Mouse (Mus musculus): ENCODE data around the gene Hs3st2.

Gene Hs3st2

DNA sequence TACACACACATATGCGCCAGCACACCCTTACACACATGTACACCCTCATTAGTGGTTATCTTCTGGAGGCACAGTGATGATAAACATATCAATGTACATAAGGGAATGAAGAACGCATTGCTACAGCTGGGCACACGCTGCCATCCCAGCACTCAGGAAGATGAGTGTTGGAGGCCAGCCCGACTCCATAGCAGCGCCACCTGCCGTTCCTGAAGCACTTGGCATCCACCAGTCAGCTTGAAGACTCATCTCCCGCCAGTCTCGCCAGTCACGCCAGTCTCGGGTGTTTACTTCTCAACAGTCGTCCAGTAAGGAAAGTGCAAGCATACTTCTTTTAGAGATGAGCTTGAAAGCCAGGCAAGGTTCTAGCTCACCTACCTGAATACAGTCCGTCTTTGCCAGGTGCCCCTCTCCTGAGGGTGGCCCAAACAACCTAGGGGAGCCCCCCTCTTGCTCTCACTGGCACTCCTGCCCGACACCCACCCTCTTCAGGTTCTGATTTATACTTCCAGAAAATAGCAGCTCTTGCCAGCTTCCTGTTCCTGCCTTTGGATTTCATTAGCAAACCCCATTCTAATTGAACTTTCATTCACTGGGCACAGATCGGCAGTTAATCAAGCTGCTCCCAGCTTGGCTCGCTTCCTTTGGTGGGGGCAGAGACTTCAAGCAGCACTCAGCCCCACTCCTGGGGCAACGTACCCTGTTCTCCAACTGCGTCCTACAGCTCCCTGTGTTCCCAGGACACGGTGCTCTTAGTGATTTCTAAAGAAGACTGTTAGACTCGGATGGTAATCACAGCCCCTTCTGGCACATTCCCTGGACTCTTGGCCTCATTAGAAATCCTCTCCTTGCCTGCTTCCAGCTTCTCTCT, 148.0 kb downstream of the Hs3st2 start:
- no peak for DNase-seq (ENCODE audit: extremely low spot score, low read depth, low spot score)

DNA sequence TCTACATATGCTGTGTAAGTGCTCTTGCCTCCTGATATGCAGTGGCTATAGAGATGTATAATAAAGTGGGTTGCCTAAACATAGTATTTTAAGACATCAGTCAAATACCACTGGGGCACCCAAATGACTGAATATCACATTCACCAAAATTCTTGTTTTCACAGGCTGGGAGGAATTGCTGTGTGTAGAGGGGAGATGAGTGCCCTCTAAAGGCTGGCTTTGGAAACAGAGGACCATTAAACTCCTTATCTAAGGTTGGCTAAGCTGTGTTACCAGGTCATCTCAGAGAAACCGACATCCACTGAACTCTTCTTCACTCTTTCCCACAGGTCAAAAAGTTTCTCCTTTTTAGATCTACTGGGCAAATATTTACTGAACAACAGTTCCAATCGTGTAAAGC, 150.8 kb downstream of the Hs3st2 start:
- no peak for DNase-seq (ENCODE audit: extremely low spot score, low read depth, low spot score)

GRCm38 (mm10) chr7:121549329-121550022, 157.8 kb downstream of the Hs3st2 start:
- DNase-seq (ENCODE audit: extremely low spot score, low read depth, low spot score), result peak; percentile 49

Measured in hindlimb bud, embryonic 11.5 days (tissue).